Mouse (Mus musculus) cerebellum, adult 2 months (tissue): ENCODE results near the gene Nipa2.

ENCODE experiments used
- CTCF ChIP-seq: fragments of 200-500 bp; IDR thresholded peaks from 2 replicates; pipeline ENCODE4 v1.5.1; 2011; ENCODE audit warnings: low read depth, mild to moderate bottlenecking, control low read depth, low read length, moderate library complexity, borderline replicate concordance; ENCODE audit not compliant: insufficient read depth
- POLR2A ChIP-seq: fragments of 200-500 bp; IDR thresholded peaks from 2 replicates; pipeline ENCODE4 v1.6.1; 2011; ENCODE audit warnings: low read length, control low read depth, borderline replicate concordance; ENCODE audit not compliant: insufficient read depth

- TF ChIP-seq CTCF (no peak), POLR2A (0 out of 2 replicates have a peak, but pooled peaks have one; percentile 14)
These were observed 6.1 kb upstream of the Nipa2 start for GRCm38 (mm10) chr7:55968258-55968901.
